Mouse (Mus musculus) right cerebral cortex, postnatal 14 days (tissue): Measurements from ENCODE around the gene Arl13b.
A peak's percentile ranks its signal among the peaks of the same experiment; 100 is the strongest.

Source experiments
- DNase-seq: peaks from one replicate; pipeline ENCODE4 v3.0.0; 2022

The Arl13b gene

GRCm38 (mm10) chr16:62846498-62847312 lies at the start of gene Arl13b:
TSS of gene Arl13b (minus strand) at chr16:62847040.
- peak; percentile 89 for DNase-seq

GRCm38 (mm10) chr16:62895824-62896223 lies 49.0 kb upstream of the Arl13b start:
- DNase-seq: no peak

- DNase-seq: no peak
Observed at GRCm38 (mm10) chr16:62874065-62874464, 27.2 kb upstream of the Arl13b start.

GRCm38 (mm10) chr16:62873180-62873579 lies 26.3 kb upstream of the Arl13b start:
- no peak for DNase-seq

- DNase-seq: no peak
Observed at GRCm38 (mm10) chr16:62872688-62873117, 25.9 kb upstream of the Arl13b start.

GRCm38 (mm10) chr16:62861455-62861854 lies 14.6 kb upstream of the Arl13b start:
- no peak for DNase-seq

GRCm38 (mm10) chr16:62860140-62860539 lies 13.3 kb upstream of the Arl13b start:
- no peak for DNase-seq

GRCm38 (mm10) chr16:62858018-62858417 lies 11.2 kb upstream of the Arl13b start:
- DNase-seq: no peak

- DNase-seq: no peak
Observed at GRCm38 (mm10) chr16:62857498-62857897, 10.7 kb upstream of the Arl13b start.

- no peak for DNase-seq
Observed at GRCm38 (mm10) chr16:62856273-62856672, 9.4 kb upstream of the Arl13b start.

- DNase-seq: no peak
Observed at GRCm38 (mm10) chr16:62855385-62855784, 8.5 kb upstream of the Arl13b start.

- DNase-seq: peak; percentile 38
Observed at GRCm38 (mm10) chr16:62854191-62855068, 7.6 kb upstream of the Arl13b start, which contains the start of gene Pros1. TSS of gene Pros1 (plus strand) at chr16:62854307.

- no peak for DNase-seq
Observed at GRCm38 (mm10) chr16:62853611-62854126, 6.8 kb upstream of the Arl13b start.

GRCm38 (mm10) chr16:62852464-62853252 lies 5.8 kb upstream of the Arl13b start:
- DNase-seq: no peak

GRCm38 (mm10) chr16:62845341-62845740 lies 1.5 kb downstream of the Arl13b start:
- DNase-seq: no peak

GRCm38 (mm10) chr16:62834016-62834735 lies 12.7 kb downstream of the Arl13b start:
- no peak for DNase-seq

GRCm38 (mm10) chr16:62832481-62832880 lies 14.4 kb downstream of the Arl13b start:
- peak; percentile 17 for DNase-seq

GRCm38 (mm10) chr16:62832027-62832426 lies 14.8 kb downstream of the Arl13b start:
- DNase-seq: no peak

- no peak for DNase-seq
Observed at GRCm38 (mm10) chr16:62826156-62827001, 20.5 kb downstream of the Arl13b start.

GRCm38 (mm10) chr16:62822472-62822871 lies 24.4 kb downstream of the Arl13b start:
- no peak for DNase-seq

- no peak for DNase-seq
Observed at GRCm38 (mm10) chr16:62814491-62814890, 32.3 kb downstream of the Arl13b start, which contains the start of gene Stx19. TSS of gene Stx19 (plus strand) at chr16:62814676.
